In the genomic region with DNA sequence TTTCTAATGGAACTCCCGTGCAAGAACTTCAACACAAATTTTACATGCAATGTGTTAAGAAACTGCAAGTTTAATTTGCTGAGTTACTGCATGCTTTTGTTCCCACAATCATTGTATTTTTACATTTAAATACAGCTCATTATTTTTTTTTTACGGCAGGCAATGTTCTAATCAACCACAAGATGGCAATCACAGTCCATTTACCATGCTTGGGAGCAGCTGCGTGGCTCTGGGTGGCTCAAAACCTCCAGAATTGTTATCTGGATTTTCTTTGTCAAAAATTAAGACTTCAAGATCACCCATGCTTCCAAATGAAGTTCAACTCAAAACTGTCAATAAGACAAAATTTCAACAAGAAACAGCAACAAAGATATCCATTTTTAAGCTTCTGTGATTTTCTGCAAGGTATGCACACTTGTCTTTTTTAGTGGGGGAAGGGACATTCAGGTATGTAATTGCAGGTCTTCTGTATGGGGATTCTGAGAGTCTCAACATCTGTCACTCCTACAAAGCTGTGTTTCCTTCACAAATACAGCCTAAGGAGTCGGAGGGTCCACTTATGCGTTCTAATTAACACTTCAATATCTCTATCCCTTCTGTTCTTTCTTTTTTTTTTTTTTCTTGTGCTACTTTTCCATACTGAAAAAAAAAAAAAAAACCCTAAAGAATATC, we compare ENCODE assay signal across 8 mouse cellular contexts. TPM values are rescaled to one million over a fixed set of nuclear protein-coding genes. Genes with fewer than 3 reads are reported as not detected.
DNase-seq lines count a peak whose midpoint lies in the region; ATAC-seq and TF ChIP-seq lines count a peak whose summit lies in the region.

No protein-coding gene starts in this region.

- no peak for TF ChIP-seq EP300 in MEL (IDR thresholded peaks at IDR 0.05; ENCODE audit: low read depth in 1 of 2, low read length in 2 of 2)

- intact Hi-C loops in heart, postnatal 10 days (cut with DNase I): loop anchor here (1.0 to 5.0 kb wide), 5 partner anchors 485 to 1271 kb away; partner anchors contain the start of genes Cep57, Cwc15, Fam76b and Kdm4d

- H3K4me2 ChIP-seq in intestine, embryonic 16.5 days (ENCODE audit: low read depth, low read length): no peak overlapping the region

- no peaks in the 10 kb centered on the region for H3K4me1 ChIP-seq in MEL (ENCODE audit: control insufficient read depth in 1 of 2, insufficient read depth in 2 of 2, low read length in 2 of 2)
- H3K4me1 ChIP-seq in intestine, embryonic 16.5 days (ENCODE audit: control insufficient read depth, insufficient read depth, low read length): no peaks in the 10 kb centered on the region

- H3K27ac ChIP-seq in MEL (ENCODE audit: control insufficient read depth, low read depth, low read length): no peak overlapping the region
- no peak overlapping the region for H3K27ac ChIP-seq in intestine, embryonic 16.5 days (ENCODE audit: low read length)

- H3K79me2 ChIP-seq in MEL (ENCODE audit: control insufficient read depth, insufficient read depth, low read length, poor library complexity): no peaks in the 10 kb centered on the region

- H3K36me3 ChIP-seq in MEL (ENCODE audit: control insufficient read depth in 1 of 2, insufficient read depth in 2 of 2, low read length in 2 of 2): no peaks in the 10 kb centered on the region
- H3K36me3 ChIP-seq in intestine, embryonic 16.5 days (ENCODE audit: control insufficient read depth, insufficient read depth, low read length): no peaks in the 10 kb centered on the region

- DNase-seq in heart, postnatal 10 days: peak; percentile 25 to 55
- no peak for DNase-seq in heart, adult 11 months
- DNase-seq in 3T3-L1 (ENCODE audit: low read depth, low spot score) (peak; percentile 74), MEL (ENCODE audit: low read depth, low spot score) (peak; percentile 86)
- DNase-seq in fibroblast of lung, adult 2 months (ENCODE audit: low read depth): peak; percentile 18
- DNase-seq in lung, postnatal 14 days: peak; percentile 25
- DNase-seq in thymus, postnatal 4 days: peak; percentile 24

- no peak overlapping the region for H3K4me3 ChIP-seq in MEL (ENCODE audit: control insufficient read depth in 1 of 2, insufficient read depth in 1 of 2, low read depth in 2 of 2, low read length in 2 of 2)
- H3K4me3 ChIP-seq in intestine, embryonic 16.5 days (ENCODE audit: low read length): no peak overlapping the region

- WGBS in intestine, embryonic 16.5 days: 18% methylated on average over 5 of the region's 5 CpGs

- no peak overlapping the region for H3K9ac ChIP-seq in MEL (ENCODE audit: control insufficient read depth, low read depth, low read length, poor library complexity, severe bottlenecking)
- H3K9ac ChIP-seq in intestine, embryonic 16.5 days (ENCODE audit: low read depth, low read length): no peak overlapping the region

- H3K27me3 ChIP-seq in MEL (ENCODE audit: control insufficient read depth in 1 of 2, insufficient read depth in 2 of 2, low read length in 2 of 2): peaks cover 2 to 4% of the 10 kb centered on the region in 2 experiments; a peak in 2 of 4 replicates
- H3K27me3 ChIP-seq in intestine, embryonic 16.5 days (replicated peaks; ENCODE audit: control insufficient read depth, insufficient read depth, low read length): no peaks in the 10 kb centered on the region

- ATAC-seq in intestine, embryonic 16.5 days: no peak

- TF ChIP-seq RAD21 in MEL (IDR thresholded peaks at IDR 0.05; ENCODE audit: low read depth, low read length): no peak; the same call in none of the 2 replicates

- no peaks in the 10 kb centered on the region for H3K9me3 ChIP-seq in MEL (replicated peaks; ENCODE audit: insufficient read depth, low read length)
- H3K9me3 ChIP-seq in intestine, embryonic 16.5 days (ENCODE audit: control insufficient read depth, low read length): no peaks in the 10 kb centered on the region

- no peak for TF ChIP-seq POLR2A in MEL (IDR thresholded peaks at IDR 0.05; ENCODE audit: control insufficient read depth in 1 of 2, insufficient read depth in 1 of 2, low read depth in 1 of 2, low read length in 2 of 2, poor library complexity in 1 of 2)

- TF ChIP-seq CTCF in MEL (IDR thresholded peaks at IDR 0.05 in 2 of 3, conservative IDR thresholded peaks at IDR 0.05 in 1 of 3; ENCODE audit: control insufficient read depth in 1 of 3, insufficient read depth in 1 of 3, low read depth in 2 of 3, low read length in 3 of 3, poor library complexity in 1 of 3, severe bottlenecking in 1 of 3): peak; percentile 86 to 100 (median 98)

TF ChIP-seq in MEL, 35 proteins besides CTCF, POLR2A, EP300 and RAD21:
- TF ChIP-seq MEF2A (IDR thresholded peaks at IDR 0.05; ENCODE audit: extremely low read depth, insufficient replicate concordance, low read depth, low read length, poor library complexity, severe bottlenecking) (no peak), RCOR1 (IDR thresholded peaks at IDR 0.05; ENCODE audit: low read depth, low read length) (no peak), BHLHE40 (IDR thresholded peaks at IDR 0.05; ENCODE audit: borderline replicate concordance, low read depth, low read length) (no peak), MAZ (IDR thresholded peaks at IDR 0.05; ENCODE audit: low read depth, low read length) (no peak), USF2 (IDR thresholded peaks at IDR 0.05; ENCODE audit: borderline replicate concordance in 1 of 2, insufficient read depth in 1 of 2, low read depth in 1 of 2, low read length in 2 of 2) (no peak), ZNF384 (IDR thresholded peaks at IDR 0.05; ENCODE audit: low read depth, low read length) (peak; percentile 96), MXI1 (IDR thresholded peaks at IDR 0.05; ENCODE audit: low read depth, low read length) (no peak), TBP (IDR thresholded peaks at IDR 0.05; ENCODE audit: low read depth, low read length) (no peak), MYC (IDR thresholded peaks at IDR 0.05; ENCODE audit: low read depth, low read length) (peak; percentile 56; the same call in 1 of the 2 replicates), CHD2 (IDR thresholded peaks at IDR 0.05; ENCODE audit: low read length) (no peak), ELF1 (IDR thresholded peaks at IDR 0.05; ENCODE audit: low read depth, low read length) (no peak), GATA1 (IDR thresholded peaks at IDR 0.05; ENCODE audit: low read depth, low read length) (peak; percentile 68; the same call in 1 of the 2 replicates), ZC3H11A (IDR thresholded peaks at IDR 0.05; ENCODE audit: low read depth, low read length) (peak; percentile 99), ZMIZ1 (IDR thresholded peaks at IDR 0.05; ENCODE audit: low read depth, low read length) (no peak), POLR2AphosphoS2 (IDR thresholded peaks at IDR 0.05; ENCODE audit: low read length) (no peak), MAFK (IDR thresholded peaks at IDR 0.05; ENCODE audit: borderline replicate concordance, low read depth, low read length) (no peak), KAT2A (conservative IDR thresholded peaks at IDR 0.05; ENCODE audit: low read depth, low read length) (no peak), SMC3 (IDR thresholded peaks at IDR 0.05; ENCODE audit: low read depth, low read length) (peak; percentile 99), UBTF (IDR thresholded peaks at IDR 0.05; ENCODE audit: borderline replicate concordance, insufficient read depth, low read depth, low read length) (no peak), TAL1 (IDR thresholded peaks at IDR 0.05; ENCODE audit: low read length) (no peak), E2F4 (IDR thresholded peaks at IDR 0.05; ENCODE audit: borderline replicate concordance, low read depth, low read length) (no peak), GABPA (IDR thresholded peaks at IDR 0.05; ENCODE audit: low read depth, low read length) (0 out of 2 replicates have a peak, but pooled peaks have one; percentile 33), CHD1 (IDR thresholded peaks at IDR 0.05; ENCODE audit: low read depth, low read length) (no peak), USF1 (IDR thresholded peaks at IDR 0.05; ENCODE audit: low read depth, low read length) (no peak), POLR2AphosphoS5 (IDR thresholded peaks at IDR 0.05; ENCODE audit: borderline replicate concordance, low read depth, low read length) (no peak), MAX (IDR thresholded peaks at IDR 0.05; ENCODE audit: low read length) (no peak), TCF12 (IDR thresholded peaks at IDR 0.05; ENCODE audit: low read depth, low read length) (no peak), SIN3A (IDR thresholded peaks at IDR 0.05; ENCODE audit: low read length) (no peak; the same call in 1 of the 2 replicates)

RNA-seq across cellular contexts. Expression of gene Jrkl, which starts 13.9 kb away (rescaled TPM):
- 1 to 10 TPM; 7.7 to 8.9 TPM for total RNA-seq in heart, postnatal 10 days (2021)
- total RNA-seq in MEL (2012; rRNA removed): 1.7 TPM in 2 replicates
- polyA plus RNA-seq in MEL (2012; ENCODE audit: insufficient read depth in 1 of 2, insufficient read length in 2 of 2, low read depth in 1 of 2, low replicate concordance in 2 of 2, missing spikeins in 1 of 2): 1 to 10 TPM in 1 of 2 experiments, not detected in 1; 3.1 TPM
- 6.2 and 6.8 TPM in 2 replicates for polyA plus RNA-seq in intestine, embryonic 16.5 days (2015; fragmentation: Nextera tagmentation; extraction: Ambion mirVana)

RNA-seq across cellular contexts. Expression of gene Ccdc82, which starts 15.1 kb away (rescaled TPM):
- total RNA-seq in heart, postnatal 10 days (2021): 10 to 100 TPM in 1 of 2 experiments, 1 to 10 TPM in 1; 9.9 to 10.1 TPM
- total RNA-seq in MEL (2012; rRNA removed): 8.4 and 11.0 TPM in 2 replicates
- 10 to 100 TPM; 15.0 to 79.8 TPM for polyA plus RNA-seq in MEL (2012; ENCODE audit: insufficient read depth in 1 of 2, insufficient read length in 2 of 2, low read depth in 1 of 2, low replicate concordance in 2 of 2, missing spikeins in 1 of 2)
- polyA plus RNA-seq in intestine, embryonic 16.5 days (2015; fragmentation: Nextera tagmentation; extraction: Ambion mirVana): 7.1 and 7.5 TPM in 2 replicates
